ENCODE assay signal across 8 mouse cellular contexts in the genomic region with DNA sequence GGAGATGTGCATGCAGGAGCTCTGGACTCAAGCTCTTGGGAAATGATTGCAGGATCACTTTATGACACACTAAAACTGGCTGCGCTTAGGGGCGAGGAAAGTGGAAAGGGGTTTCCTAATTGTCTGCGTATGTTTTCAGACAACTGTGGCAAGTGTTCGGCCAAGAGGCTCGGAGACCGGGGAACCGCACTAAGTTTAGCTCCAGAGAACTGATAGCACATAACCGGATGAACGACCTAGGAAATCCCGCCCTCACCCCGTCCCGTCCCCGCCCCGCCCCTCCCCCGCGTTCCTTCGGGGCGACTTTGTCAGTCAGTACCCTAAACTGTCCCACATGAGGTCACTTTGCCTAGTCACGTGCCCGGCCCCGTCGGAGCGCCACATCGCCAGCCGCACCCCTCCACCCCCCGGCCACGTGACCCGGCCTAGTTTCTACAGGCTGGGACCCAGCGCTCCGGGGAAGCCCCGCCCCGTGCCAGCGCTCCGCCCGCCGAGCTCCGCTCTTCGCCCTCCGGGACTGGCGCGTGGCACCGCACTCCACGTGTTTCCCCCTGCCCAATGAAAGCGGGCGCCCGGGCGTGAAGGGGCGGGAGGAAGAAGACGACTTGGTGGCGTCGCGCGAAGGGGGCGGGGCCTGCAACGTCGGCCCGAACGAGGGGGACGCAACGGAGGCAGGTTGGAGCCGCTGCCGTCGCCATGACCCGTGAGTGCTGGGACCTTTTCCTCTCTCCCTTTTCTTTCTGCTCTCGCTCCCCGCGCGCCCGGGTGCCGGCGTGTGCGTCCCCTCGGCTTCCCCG. TPM values are rescaled to one million over a fixed set of nuclear protein-coding genes. Genes with fewer than 3 reads are reported as not detected.
DNase-seq lines count a peak whose midpoint lies in the region; ATAC-seq lines count a peak whose summit lies in the region.

A gene (plus strand): TSS at position 457 of the 797 bp plus-strand sequence.

- H3K27ac ChIP-seq in brown adipose tissue, adult 24 weeks (replicated peaks; ENCODE audit: low read depth, low read length) = peak within 1 kb of the TSS; percentile 94
- peak within 1 kb of the TSS; percentile 99 for H3K27ac ChIP-seq in heart, embryonic 13.5 days (replicated peaks)
- peak within 1 kb of the TSS; percentile 88 for H3K27ac ChIP-seq in liver, embryonic 12.5 days
- H3K27ac ChIP-seq in stomach, embryonic 15.5 days = peak within 1 kb of the TSS; percentile 97

- WGBS in heart, embryonic 13.5 days = under 1% methylated on average over 73 of the region's 74 CpGs
- 3% methylated on average over 72 of the region's 74 CpGs for WGBS in liver, embryonic 12.5 days (ENCODE audit: insufficient replicate concordance)
- WGBS in stomach, embryonic 15.5 days = under 1% methylated on average over 64 of the region's 74 CpGs

- peak; percentile 99 for DNase-seq in CD4-positive, CD25-positive, alpha-beta regulatory T cell, adult 2 months (ENCODE audit: low read depth, low spot score)
- DNase-seq in fat pad, adult 2 months (ENCODE audit: extremely low read depth, low read depth, low spot score) = peak; percentile 80
- peak; percentile 100 for DNase-seq in kidney, postnatal 10 days
- DNase-seq in natural killer cell, adult 2 months (ENCODE audit: low spot score in 2 of 2) = peak; percentile 100

- H3K9ac ChIP-seq in heart, embryonic 13.5 days = peak within 1 kb of the TSS; percentile 100
- H3K9ac ChIP-seq in liver, embryonic 12.5 days = peak within 1 kb of the TSS; percentile 99
- peak within 1 kb of the TSS; percentile 100 for H3K9ac ChIP-seq in stomach, embryonic 15.5 days

- H3K4me1 ChIP-seq in brown adipose tissue, adult 24 weeks (ENCODE audit: control insufficient read depth, insufficient read depth, insufficient read length, low read length) = peaks cover 5% of the 10 kb centered on the region; the same call in 1 of the 2 replicates
- H3K4me1 ChIP-seq in heart, embryonic 13.5 days = peaks cover 41% of the 10 kb centered on the region
- peaks cover 41% of the 10 kb centered on the region for H3K4me1 ChIP-seq in liver, embryonic 12.5 days
- H3K4me1 ChIP-seq in stomach, embryonic 15.5 days = peaks cover 14% of the 10 kb centered on the region; the same call in 1 of the 2 replicates

- peak within 1 kb of the TSS; percentile 95 for H3K4me2 ChIP-seq in heart, embryonic 13.5 days
- peak within 1 kb of the TSS; percentile 93 for H3K4me2 ChIP-seq in liver, embryonic 12.5 days
- peak within 1 kb of the TSS; percentile 83 for H3K4me2 ChIP-seq in stomach, embryonic 15.5 days

- peaks cover 31% of the 10 kb centered on the region for H3K36me3 ChIP-seq in heart, embryonic 13.5 days
- peaks cover 28% of the 10 kb centered on the region for H3K36me3 ChIP-seq in liver, embryonic 12.5 days
- H3K36me3 ChIP-seq in stomach, embryonic 15.5 days = peaks cover 11% of the 10 kb centered on the region; the same call in 1 of the 2 replicates

- H3K9me3 ChIP-seq in heart, embryonic 13.5 days = no peaks in the 10 kb centered on the region
- no peaks in the 10 kb centered on the region for H3K9me3 ChIP-seq in liver, embryonic 12.5 days (replicated peaks)
- no peaks in the 10 kb centered on the region for H3K9me3 ChIP-seq in stomach, embryonic 15.5 days

- peak within 1 kb of the TSS; percentile 94 for H3K4me3 ChIP-seq in brown adipose tissue, adult 24 weeks (ENCODE audit: insufficient read depth, low read depth, low read length)
- peak within 1 kb of the TSS; percentile 88 for H3K4me3 ChIP-seq in heart, embryonic 13.5 days
- H3K4me3 ChIP-seq in liver, embryonic 12.5 days = peak within 1 kb of the TSS; percentile 98
- peak within 1 kb of the TSS; percentile 100 for H3K4me3 ChIP-seq in stomach, embryonic 15.5 days (replicated peaks)

- ATAC-seq in heart, embryonic 13.5 days (ENCODE audit: extremely low read depth, insufficient number of reproducible peaks, low FRiP score, low TSS enrichment) = peak; percentile 98
- peak; percentile 97 for ATAC-seq in liver, embryonic 12.5 days
- peak; percentile 98 for ATAC-seq in stomach, embryonic 15.5 days (ENCODE audit: insufficient read depth, low FRiP score, low read depth)

- no peaks in the 10 kb centered on the region for H3K27me3 ChIP-seq in heart, embryonic 13.5 days (replicated peaks)
- H3K27me3 ChIP-seq in liver, embryonic 12.5 days (replicated peaks) = peaks cover 5% of the 10 kb centered on the region; the same call in 1 of the 2 replicates
- no peaks in the 10 kb centered on the region for H3K27me3 ChIP-seq in stomach, embryonic 15.5 days (replicated peaks)

RNA-seq across cellular contexts. Expression of the gene that starts here (rescaled TPM):
- polyA plus RNA-seq in brown adipose tissue, adult 24 weeks (2012; ENCODE audit: insufficient read depth, insufficient read length, missing spikeins) = 562 and 583 TPM in 2 replicates
- polyA plus RNA-seq in heart, embryonic 13.5 days (2015; fragmentation: Nextera tagmentation; extraction: Ambion mirVana) = 522 and 573 TPM in 2 replicates
- polyA plus RNA-seq in liver, embryonic 12.5 days (2016; fragmentation: Nextera tagmentation; extraction: Ambion mirVana) = 321 and 334 TPM in 2 replicates
- polyA plus RNA-seq in stomach, embryonic 15.5 days (2015; fragmentation: Nextera tagmentation; extraction: Ambion mirVana) = 449 and 538 TPM in 2 replicates

Comparison
In these comparisons a context has a peak if more than half of its experiments do, and no peak if none do; other contexts are left out.
1. Peak in every context shown above with its lines: DNase-seq, ATAC-seq, H3K4me3 ChIP-seq and H3K27ac ChIP-seq.